Mouse (Mus musculus) spleen, embryonic (tissue): ENCODE results near the gene Gstm2.
"Not testable (repeated sequence)": the region's sequence is repeated elsewhere in the genome, so short reads cannot be mapped to it uniquely, and the experiment has no call there.

ENCODE experiments used
- CTCF ChIA-PET: fragments of 350-600 bp; sonication (Branson Sonifier 250); formaldehyde crosslinking; loops from one replicate; lab custom pipeline; 2022; lab: Charles Lee

The Gstm2 gene

GRCm38 (mm10) chr3:107986041-107986562 lies at the start of gene Gstm2:
Gstm2 (minus strand) TSS chr3:107986453.
- CTCF ChIA-PET: no interaction called here

GRCm38 (mm10) chr3:108033156-108033555 lies 46.9 kb upstream of the Gstm2 start:
- CTCF ChIA-PET: no interaction called here

- CTCF ChIA-PET: no interaction called here
Measured at GRCm38 (mm10) chr3:108032113-108032512, 45.9 kb upstream of the Gstm2 start.

GRCm38 (mm10) chr3:108028641-108029365 lies 42.5 kb upstream of the Gstm2 start:
- CTCF ChIA-PET: no interaction called here

- CTCF ChIA-PET: no interaction called here
Measured at GRCm38 (mm10) chr3:108026597-108026996, 40.3 kb upstream of the Gstm2 start.

GRCm38 (mm10) chr3:108026049-108026448 lies 39.8 kb upstream of the Gstm2 start:
- CTCF ChIA-PET: no interaction called here

GRCm38 (mm10) chr3:108025318-108025717 lies 39.1 kb upstream of the Gstm2 start:
- CTCF ChIA-PET: no interaction called here

- CTCF ChIA-PET: no interaction called here
Measured at GRCm38 (mm10) chr3:108022650-108023049, 36.4 kb upstream of the Gstm2 start.

GRCm38 (mm10) chr3:108020351-108021022 lies 34.2 kb upstream of the Gstm2 start:
- CTCF ChIA-PET: not testable (repeated sequence)

- CTCF ChIA-PET: not testable (repeated sequence)
Measured at GRCm38 (mm10) chr3:108019226-108019625, 33.0 kb upstream of the Gstm2 start.

GRCm38 (mm10) chr3:108018190-108018820 lies 32.1 kb upstream of the Gstm2 start:
- CTCF ChIA-PET: no interaction called here

GRCm38 (mm10) chr3:108017473-108018189 lies 31.4 kb upstream of the Gstm2 start, which contains the start of gene Gstm1:
Gstm1 (minus strand) TSS chr3:108017973.
- CTCF ChIA-PET: no interaction called here

GRCm38 (mm10) chr3:108016468-108016867 lies 30.2 kb upstream of the Gstm2 start:
- CTCF ChIA-PET: not testable (repeated sequence)

- CTCF ChIA-PET: no interaction called here
Measured at GRCm38 (mm10) chr3:108014974-108015346, 28.7 kb upstream of the Gstm2 start.

GRCm38 (mm10) chr3:108014098-108014973 lies 28.1 kb upstream of the Gstm2 start:
- CTCF ChIA-PET: interaction anchor here (0.5 kb wide), 1 partner anchor 82 kb away, joined by 3 read pairs; no protein-coding TSS in a partner anchor

- CTCF ChIA-PET: no interaction called here
Measured at GRCm38 (mm10) chr3:108013331-108013871, 27.1 kb upstream of the Gstm2 start.

- CTCF ChIA-PET: no interaction called here
Measured at GRCm38 (mm10) chr3:108011558-108011957, 25.3 kb upstream of the Gstm2 start.

- CTCF ChIA-PET: no interaction called here
Measured at GRCm38 (mm10) chr3:108010286-108010685, 24.0 kb upstream of the Gstm2 start.

- CTCF ChIA-PET: no interaction called here
Measured at GRCm38 (mm10) chr3:108002021-108002420, 15.8 kb upstream of the Gstm2 start.

- CTCF ChIA-PET: interaction anchor here (0.6 kb wide), 1 partner anchor 563 kb away, joined by 8 read pairs; no protein-coding TSS in a partner anchor
Measured at GRCm38 (mm10) chr3:107999491-107999890, 13.2 kb upstream of the Gstm2 start.
